9 mouse cellular contexts compared by ENCODE assay signal in genomic region chr3:105521178-105521631, GRCm38 (mm10).
DNase-seq lines count a peak whose midpoint lies in the region; ATAC-seq and TF ChIP-seq lines count a peak whose summit lies in the region.
"Had no signal": no experiment of that assay in that cellular context is flagged by ENCODE, and none has a peak within 500 bp of the region (broad histone marks: within the 10 kb centered on the region; RNA-seq: fewer than 3 reads in every experiment).

No protein-coding gene starts in this region.

- H3K36me3 ChIP-seq in embryonic facial prominence, embryonic 14.5 days (ENCODE audit: control insufficient read depth, insufficient read depth, low read length): no peaks in the 10 kb centered on the region
- no peaks in the 10 kb centered on the region for H3K36me3 ChIP-seq in embryonic facial prominence, embryonic 10.5 days (replicated peaks)
- H3K36me3 ChIP-seq: embryonic facial prominence, embryonic 13.5 days had no signal

- no peak for ATAC-seq in embryonic facial prominence, embryonic 14.5 days (ENCODE audit: low read depth)
- peak; percentile 32 for ATAC-seq in megakaryocyte-erythroid progenitor cell, adult 5-6 weeks (replicated peaks; ENCODE audit: low FRiP score, low TSS enrichment, poor library complexity, severe bottlenecking)

- no peak overlapping the region for H3K27ac ChIP-seq in embryonic facial prominence, embryonic 14.5 days (replicated peaks; ENCODE audit: low read depth, low read length)
- H3K27ac ChIP-seq in embryonic facial prominence, embryonic 10.5 days (replicated peaks): no peak overlapping the region
- H3K27ac ChIP-seq: embryonic facial prominence, embryonic 13.5 days had no signal

- DNase-seq in embryonic facial prominence, embryonic 14.5 days (ENCODE audit: low spot score): peak; percentile 17
- DNase-seq in embryonic facial prominence, embryonic 10.5 days (ENCODE audit: low spot score): no peak
- DNase-seq in brain, embryonic 14.5 days (ENCODE audit: low read depth): peak; percentile 93
- peak; percentile 59 to 63 for DNase-seq in frontal cortex, postnatal 14 days (ENCODE audit: low spot score in 2 of 2)
- peak; percentile 85 to 90 for DNase-seq in layer of hippocampus, adult 18-20 months (ENCODE audit: low spot score in 2 of 2)
- DNase-seq in embryo, embryonic 10.5 days (ENCODE audit: low spot score): no peak
- no peak for DNase-seq in kidney, postnatal 14 days

- TF ChIP-seq POLR2A in brain, embryonic 14.5 days (IDR thresholded peaks at IDR 0.05; ENCODE audit: borderline replicate concordance, extremely low read depth, insufficient read depth, insufficient read length, poor library complexity, severe bottlenecking): no peak

- no peak overlapping the region for H3K4me2 ChIP-seq in embryonic facial prominence, embryonic 14.5 days (ENCODE audit: low read depth, low read length)
- H3K4me2 ChIP-seq: embryonic facial prominence, embryonic 13.5 days had no signal

- no peaks in the 10 kb centered on the region for H3K9me3 ChIP-seq in embryonic facial prominence, embryonic 14.5 days (ENCODE audit: control insufficient read depth, low read length)
- H3K9me3 ChIP-seq in embryonic facial prominence, embryonic 10.5 days: no peaks in the 10 kb centered on the region
- H3K9me3 ChIP-seq: embryonic facial prominence, embryonic 13.5 days had no signal

- TF ChIP-seq CTCF in brain, embryonic 14.5 days (IDR thresholded peaks at IDR 0.05; ENCODE audit: borderline replicate concordance, extremely low read depth, insufficient read depth, insufficient read length): no peak

- no peak overlapping the region for H3K9ac ChIP-seq in embryonic facial prominence, embryonic 14.5 days (ENCODE audit: low read depth, low read length)
- H3K9ac ChIP-seq: embryonic facial prominence, embryonic 13.5 days had no signal

- 63% methylated on average over 12 of the region's 12 CpGs for WGBS in embryonic facial prominence, embryonic 14.5 days
- 78% methylated on average over 12 of the region's 12 CpGs for WGBS in embryonic facial prominence, embryonic 10.5 days

- H3K4me1 ChIP-seq in embryonic facial prominence, embryonic 14.5 days (ENCODE audit: control insufficient read depth, insufficient read depth, low read length): no peaks in the 10 kb centered on the region
- no peaks in the 10 kb centered on the region for H3K4me1 ChIP-seq in embryonic facial prominence, embryonic 10.5 days
- H3K4me1 ChIP-seq: embryonic facial prominence, embryonic 13.5 days had no signal

- no peak overlapping the region for H3K4me3 ChIP-seq in embryonic facial prominence, embryonic 14.5 days (ENCODE audit: low read depth, low read length)
- no peak overlapping the region for H3K4me3 ChIP-seq in embryonic facial prominence, embryonic 10.5 days
- H3K4me3 ChIP-seq: embryonic facial prominence, embryonic 13.5 days had no signal

- H3K27me3 ChIP-seq in embryonic facial prominence, embryonic 14.5 days (replicated peaks; ENCODE audit: control insufficient read depth, insufficient read depth, low read length): no peaks in the 10 kb centered on the region
- peaks cover 4% of the 10 kb centered on the region; the same call in 1 of the 2 replicates for H3K27me3 ChIP-seq in embryonic facial prominence, embryonic 10.5 days (replicated peaks; ENCODE audit: low read depth, poor library complexity, severe bottlenecking)
- H3K27me3 ChIP-seq: embryonic facial prominence, embryonic 13.5 days had no signal

Comparison
In these comparisons a context has a peak if more than half of its experiments do, and no peak if none do; other contexts are left out.
1. DNase-seq: peak in embryonic facial prominence, embryonic 14.5 days (single experiment), brain, embryonic 14.5 days (single experiment), frontal cortex, postnatal 14 days (2 of 2) and layer of hippocampus, adult 18-20 months (2 of 2); none in embryonic facial prominence, embryonic 10.5 days (single experiment), embryo, embryonic 10.5 days (single experiment) and kidney, postnatal 14 days (single experiment).